Mouse (Mus musculus): ENCODE results near the gene Stab1.

Stab1 gene

DNA sequence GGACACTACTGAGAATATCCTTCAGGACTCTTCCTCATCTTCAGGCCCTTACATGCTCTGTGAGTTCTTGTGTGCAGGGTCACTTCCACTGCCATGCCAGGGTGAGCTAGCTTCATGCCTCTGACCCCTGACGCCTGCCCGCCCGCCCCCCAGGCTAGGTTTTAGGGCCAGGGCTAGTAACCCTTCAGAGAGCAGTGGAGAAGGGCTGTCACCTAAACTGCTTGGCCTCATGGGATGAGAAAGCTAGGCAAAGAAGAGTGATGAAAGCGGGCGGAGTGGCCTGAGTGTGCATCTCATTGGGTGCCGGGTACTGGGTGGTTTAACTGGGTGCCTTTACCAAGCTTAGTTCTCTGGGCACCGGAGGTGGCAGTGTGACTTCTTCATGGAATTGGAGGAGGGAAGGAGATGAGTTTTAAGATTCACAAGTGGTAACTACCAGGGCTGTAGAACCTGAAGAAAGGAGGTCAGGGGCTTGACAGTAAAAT lies 35.9 kb downstream of the Stab1 start:
- DNase-seq (ENCODE audit: extremely low read depth, low read depth, low spot score) = no peak

- no peak for DNase-seq (ENCODE audit: extremely low read depth, low read depth, low spot score)
These were observed 36.4 kb downstream of the Stab1 start for GRCm38 (mm10) chr14:31132031-31132430.

DNA sequence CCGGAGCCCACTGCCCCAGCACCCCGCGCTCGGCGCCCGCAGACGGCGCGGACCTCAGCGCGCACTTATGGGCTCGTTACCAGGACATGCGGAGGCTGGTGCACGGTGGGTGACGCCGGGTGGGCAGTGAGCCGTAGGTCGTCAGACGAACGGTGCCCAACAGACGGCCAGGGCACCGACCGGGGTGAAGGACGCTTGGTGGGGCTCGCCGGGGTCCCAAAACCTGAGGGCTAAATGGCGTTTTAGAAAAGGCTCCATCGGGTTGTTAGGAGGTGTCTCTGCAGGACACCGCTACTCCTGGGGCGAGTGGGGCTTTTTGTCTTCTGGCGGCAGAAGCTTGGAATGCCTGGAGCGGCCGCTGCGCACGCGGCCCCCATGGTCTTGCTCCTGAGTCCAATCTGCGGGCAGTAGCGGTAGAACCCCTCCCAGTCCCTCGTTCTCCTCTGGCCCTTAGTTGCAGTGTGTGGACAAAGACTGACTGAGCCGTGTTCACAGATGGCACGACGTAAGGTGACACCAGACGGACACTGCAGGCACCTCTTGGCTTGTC lies 37.1 kb downstream of the Stab1 start:
- no peak for DNase-seq (ENCODE audit: extremely low read depth, low read depth, low spot score)

GRCm38 (mm10) chr14:31130236-31131220 lies 37.9 kb downstream of the Stab1 start, which contains the start of gene Nt5dc2:
Gene Nt5dc2 (plus strand): TSS chr14:31131053.
- DNase-seq (ENCODE audit: extremely low read depth, low read depth, low spot score) = no peak

DNA sequence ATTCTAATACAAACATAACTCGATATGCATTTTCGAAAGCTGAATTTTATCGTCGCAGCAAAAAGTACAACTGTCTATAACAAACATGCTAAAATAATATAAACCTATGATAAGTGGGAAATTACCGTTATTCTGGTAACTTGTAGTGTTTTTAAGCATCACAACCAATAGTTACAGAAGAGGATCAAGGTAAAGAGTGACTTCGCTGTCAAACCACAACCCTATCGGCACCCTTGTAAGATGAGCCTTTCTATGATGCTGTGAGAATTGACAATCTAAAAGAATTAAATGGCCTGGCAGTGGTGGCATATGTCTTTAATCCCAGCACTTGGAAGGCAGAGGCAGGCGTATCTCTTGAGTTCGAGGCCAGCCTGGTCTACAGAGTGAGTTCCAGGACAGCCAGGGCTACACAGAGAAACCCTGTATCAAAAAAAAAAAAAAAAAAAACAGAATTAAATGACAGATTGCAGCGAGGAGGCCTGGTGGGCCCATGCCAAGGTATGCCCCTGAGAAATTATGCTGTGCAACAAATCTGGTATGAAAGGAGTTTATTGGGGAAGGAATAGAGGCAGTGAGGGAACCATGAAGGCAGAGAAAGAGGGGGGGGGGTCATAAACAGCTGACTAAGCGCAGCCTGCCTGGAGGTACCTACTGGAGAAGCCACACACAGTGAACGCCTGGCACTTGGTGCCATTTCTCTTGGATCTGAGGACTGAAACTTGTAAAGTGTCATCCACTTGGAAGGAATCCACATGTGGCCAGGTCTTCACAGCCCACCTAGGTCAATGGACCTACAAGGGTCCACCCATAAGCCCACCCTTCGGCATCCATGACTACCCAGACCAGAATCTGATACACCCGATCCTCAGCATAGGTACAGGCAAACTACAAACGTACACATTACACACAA lies 38.9 kb downstream of the Stab1 start:
- DNase-seq (ENCODE audit: extremely low read depth, low read depth, low spot score) = no peak

GRCm38 (mm10) chr14:31128826-31129219 lies 39.6 kb downstream of the Stab1 start, which contains the start of gene Smim4:
Gene Smim4 (minus strand): TSS chr14:31128956.
- peak; percentile 74 for DNase-seq (ENCODE audit: extremely low read depth, low read depth, low spot score)

GRCm38 (mm10) chr14:31128101-31128825 lies 40.2 kb downstream of the Stab1 start:
- no peak for DNase-seq (ENCODE audit: extremely low read depth, low read depth, low spot score)

DNA sequence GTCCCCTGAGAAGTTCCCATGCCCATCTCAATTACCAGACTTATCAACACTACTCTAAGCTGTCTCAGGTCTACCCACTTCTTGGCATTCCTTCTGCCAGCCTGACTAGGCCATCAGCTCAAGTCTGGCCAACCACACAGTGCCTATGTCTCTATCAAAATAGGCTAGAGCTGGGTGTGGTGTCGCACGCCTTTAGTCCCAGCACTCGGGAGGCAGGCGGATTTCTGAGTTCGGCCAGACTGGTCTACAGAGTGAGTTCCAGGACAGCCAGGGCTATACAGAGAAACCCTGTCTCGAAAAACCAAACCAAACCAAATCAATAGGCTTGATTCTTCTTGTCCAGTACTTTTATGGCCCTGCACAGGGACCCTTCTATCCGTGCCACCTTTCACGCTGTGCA lies 41.6 kb downstream of the Stab1 start:
- no peak for DNase-seq (ENCODE audit: extremely low read depth, low read depth, low spot score)

GRCm38 (mm10) chr14:31125106-31126075 lies 43.0 kb downstream of the Stab1 start:
- DNase-seq (ENCODE audit: extremely low read depth, low read depth, low spot score) = peak; percentile 57

GRCm38 (mm10) chr14:31115522-31115921 lies 52.9 kb downstream of the Stab1 start:
- no peak for DNase-seq (ENCODE audit: extremely low read depth, low read depth, low spot score)

- DNase-seq (ENCODE audit: extremely low read depth, low read depth, low spot score) = no peak
These were observed 54.4 kb downstream of the Stab1 start for GRCm38 (mm10) chr14:31114011-31114410.

DNA sequence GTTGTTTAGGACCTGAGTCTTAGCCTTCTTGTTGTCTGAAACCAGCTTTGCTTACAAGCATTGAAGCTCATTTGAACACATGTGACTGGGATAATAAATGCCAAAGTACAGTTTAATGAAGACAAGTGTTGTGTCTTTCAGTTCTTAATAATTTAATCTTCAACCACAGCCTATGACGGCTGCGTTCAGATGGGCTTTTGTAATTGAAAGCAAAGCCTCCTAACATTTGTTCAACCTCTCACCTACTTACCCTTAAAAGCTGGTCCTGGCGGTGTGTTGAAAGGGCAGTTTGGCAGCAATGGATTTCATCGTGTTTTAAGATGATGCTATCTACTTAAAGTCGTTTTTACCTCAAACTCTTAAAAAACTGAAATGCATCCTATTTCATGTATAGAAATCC lies 56.3 kb downstream of the Stab1 start:
- DNase-seq (ENCODE audit: extremely low read depth, low read depth, low spot score) = peak; percentile 50

DNA sequence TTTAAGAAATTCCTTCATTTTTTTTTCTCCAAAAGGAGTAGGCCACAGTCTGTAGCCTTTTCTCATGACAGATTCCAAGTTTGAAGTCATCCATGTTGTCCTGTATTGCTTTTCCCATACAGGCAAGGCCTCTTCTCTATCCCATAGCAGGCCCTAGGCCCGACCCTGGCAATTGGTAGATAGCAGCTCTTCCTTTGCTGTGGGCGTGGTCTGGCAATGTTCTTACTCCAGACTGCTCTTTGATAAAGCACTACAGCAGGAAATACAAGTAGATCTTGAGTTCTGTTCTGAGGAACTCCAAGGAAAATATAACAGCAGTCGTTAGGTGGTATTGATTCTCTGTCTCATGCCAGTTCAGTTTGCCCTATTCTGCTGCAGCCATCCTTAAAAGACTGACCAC lies 57.8 kb downstream of the Stab1 start:
- DNase-seq (ENCODE audit: extremely low read depth, low read depth, low spot score) = no peak

GRCm38 (mm10) chr14:31105156-31105555 lies 63.3 kb downstream of the Stab1 start:
- DNase-seq (ENCODE audit: extremely low read depth, low read depth, low spot score) = no peak

DNA sequence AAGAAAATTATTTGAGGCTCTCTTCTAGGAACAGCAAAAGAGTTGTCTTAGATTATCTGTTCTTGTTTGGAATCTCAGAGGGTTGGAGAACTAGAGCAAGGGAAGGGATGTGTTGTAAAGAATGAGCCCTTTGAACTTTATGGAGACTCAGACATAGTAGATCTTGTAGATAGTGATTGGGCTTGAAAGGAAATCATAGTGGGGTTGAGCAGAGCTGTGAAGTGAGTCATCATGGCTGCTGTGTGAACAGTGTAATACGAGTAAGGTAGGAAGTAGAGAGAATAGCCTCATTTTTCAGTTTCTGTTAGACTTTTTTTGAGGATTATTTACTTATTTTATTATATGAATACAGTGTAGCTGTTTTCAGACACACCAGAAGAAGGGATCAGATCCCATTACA lies 78.5 kb downstream of the Stab1 start:
- DNase-seq (ENCODE audit: extremely low read depth, low read depth, low spot score) = no peak

Measured in fat pad, adult 2 months (tissue).